In the genomic region with DNA sequence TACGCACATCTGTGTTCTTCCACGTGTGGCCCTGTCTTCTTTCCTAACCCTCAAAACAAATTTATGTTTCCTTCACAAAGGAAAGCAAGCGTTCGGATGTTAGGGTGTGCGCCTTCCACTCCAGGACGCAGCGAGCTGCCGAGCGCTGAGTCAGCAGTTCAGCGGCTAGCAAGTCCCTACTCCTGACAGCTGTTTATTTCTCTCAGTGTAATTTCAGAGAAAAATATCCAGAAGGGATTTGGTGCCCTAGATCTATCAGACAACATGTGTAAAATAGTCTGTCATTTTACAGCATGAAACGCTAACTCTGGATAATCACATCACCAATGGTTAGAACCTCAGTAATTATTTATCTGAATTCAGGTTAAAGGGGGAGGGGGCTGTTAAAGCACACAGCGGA, we compare ENCODE assay signal across 14 mouse cellular contexts.
"Had no signal": no experiment of that assay in that cellular context is flagged by ENCODE, and none has a peak within 500 bp of the region (broad histone marks: within the 10 kb centered on the region; RNA-seq: fewer than 3 reads in every experiment).

No protein-coding gene starts in this region.

- H3K4me1 ChIP-seq: limb, embryonic 12.5 days; liver, embryonic 13.5 days had no signal

- H3K27me3 ChIP-seq: limb, embryonic 12.5 days; liver, embryonic 13.5 days; neural tube, embryonic 13.5 days had no signal

- DNase-seq: layer of hippocampus, adult 9-11 months; layer of hippocampus, postnatal 36 days; liver; liver, embryonic 13.5 days; liver, postnatal 0 days; lung, postnatal 36 days; right cerebral cortex, adult 18-20 months; right cerebral cortex, postnatal 25 days; thymus, postnatal 4 days had no signal

- H3K4me2 ChIP-seq: limb, embryonic 12.5 days; liver, embryonic 13.5 days; neural tube, embryonic 13.5 days had no signal

- H3K9ac ChIP-seq: limb, embryonic 12.5 days; liver, embryonic 13.5 days; liver, postnatal 0 days; neural tube, embryonic 13.5 days had no signal

- ATAC-seq: liver, postnatal 0 days; lung, postnatal 0 days had no signal

- H3K4me3 ChIP-seq: limb, embryonic 12.5 days; liver, embryonic 13.5 days; neural tube, embryonic 13.5 days had no signal

- H3K9me3 ChIP-seq: limb, embryonic 12.5 days; liver, embryonic 13.5 days; neural tube, embryonic 13.5 days had no signal

- H3K27ac ChIP-seq: kidney, postnatal 0 days; limb, embryonic 12.5 days; liver, embryonic 13.5 days; neural tube, embryonic 13.5 days; stomach, postnatal 0 days had no signal

- H3K36me3 ChIP-seq: limb, embryonic 12.5 days; liver, embryonic 13.5 days; neural tube, embryonic 13.5 days had no signal
